ENCODE assay signal across 13 mouse cellular contexts in the genomic region with DNA sequence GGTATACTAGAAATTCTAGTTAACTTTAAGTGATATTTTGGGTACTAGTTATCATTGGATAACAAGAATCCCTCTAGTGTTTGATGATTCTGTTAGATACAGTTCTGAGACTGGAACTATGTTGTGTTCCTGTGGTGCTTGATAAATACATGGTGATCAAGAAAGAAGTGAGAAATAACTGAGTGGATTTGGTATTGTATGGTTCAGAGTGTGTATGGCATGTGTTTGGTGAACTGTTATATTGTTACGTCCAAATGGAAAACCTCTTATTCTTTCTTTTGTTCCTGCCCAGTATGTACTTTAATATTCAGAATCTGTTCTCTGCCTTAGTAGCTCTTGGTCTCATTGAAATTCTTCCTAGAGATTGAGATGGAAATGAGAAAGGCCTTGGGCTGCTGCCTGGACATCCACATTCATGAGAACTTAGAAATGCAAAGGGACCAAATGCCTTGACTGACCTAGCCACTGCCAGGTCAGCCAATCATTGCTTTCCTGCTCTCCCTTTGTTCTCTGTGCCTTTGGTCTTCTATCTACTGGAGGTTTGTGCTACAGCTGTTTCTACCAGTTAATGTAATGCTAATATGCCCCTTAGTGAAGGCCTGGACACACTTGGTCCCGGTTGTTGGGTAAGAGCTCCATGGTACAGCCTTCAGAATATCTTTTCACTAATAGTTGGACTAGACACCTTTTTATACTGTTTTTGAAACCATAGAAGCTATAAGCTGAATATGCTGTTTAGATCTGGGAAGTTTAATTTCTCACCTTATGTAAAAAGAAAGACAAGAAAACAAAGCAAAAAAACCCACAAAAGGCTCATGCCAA. TPM values are rescaled to one million over a fixed set of nuclear protein-coding genes. Genes with fewer than 3 reads are reported as not detected.
DNase-seq lines count a peak whose midpoint lies in the region; ATAC-seq and TF ChIP-seq lines count a peak whose summit lies in the region.
"Had no signal": no experiment of that assay in that cellular context is flagged by ENCODE, and none has a peak within 500 bp of the region (broad histone marks: within the 10 kb centered on the region; RNA-seq: fewer than 3 reads in every experiment).

No protein-coding gene starts in this region.

- no peak overlapping the region for H3K4me3 ChIP-seq in forebrain, embryonic 16.5 days (replicated peaks; ENCODE audit: low read length)
- no peak overlapping the region for H3K4me3 ChIP-seq in midbrain, embryonic 13.5 days (replicated peaks)
- H3K4me3 ChIP-seq in lung, adult 2 months (replicated peaks; ENCODE audit: extremely low read depth, low read depth, low read length) = no peak overlapping the region
- no peak overlapping the region for H3K4me3 ChIP-seq in heart, adult 2 months

- no peaks in the 10 kb centered on the region for H3K79me2 ChIP-seq in heart, adult 2 months (replicated peaks; ENCODE audit: control insufficient read depth, insufficient read depth, low read length)

- no peak for TF ChIP-seq POLR2A in lung, adult 2 months (IDR thresholded peaks at IDR 0.05; ENCODE audit: borderline replicate concordance, extremely low read depth, low read depth, low read length)
- TF ChIP-seq POLR2A in heart, adult 2 months (IDR thresholded peaks at IDR 0.05; ENCODE audit: insufficient read depth, low read depth, low read length) = no peak

- 25% methylated on average over 2 of the region's 2 CpGs for WGBS in forebrain, embryonic 16.5 days
- WGBS in midbrain, embryonic 13.5 days = 2% methylated on average over 2 of the region's 2 CpGs
- WGBS in lung, adult 2 months = 88% methylated on average over 2 of the region's 2 CpGs
- 82% methylated on average over 2 of the region's 2 CpGs for WGBS in heart, adult 2 months

- no peak for TF ChIP-seq CTCF in lung, adult 2 months (IDR thresholded peaks at IDR 0.05; ENCODE audit: insufficient read depth, low read length)
- no peak for TF ChIP-seq CTCF in heart, adult 2 months (IDR thresholded peaks at IDR 0.05)

- H3K4me1 ChIP-seq in forebrain, embryonic 16.5 days (replicated peaks; ENCODE audit: control insufficient read depth, insufficient read depth, low read length) = peaks cover 5% of the 10 kb centered on the region
- peaks cover 39% of the 10 kb centered on the region for H3K4me1 ChIP-seq in midbrain, embryonic 13.5 days (replicated peaks)
- no peaks in the 10 kb centered on the region for H3K4me1 ChIP-seq in lung, adult 2 months (ENCODE audit: control insufficient read depth, insufficient read depth, low read length)
- no peaks in the 10 kb centered on the region for H3K4me1 ChIP-seq in heart, adult 2 months (ENCODE audit: control insufficient read depth, insufficient read depth, low read length)

- no peaks in the 10 kb centered on the region for H3K36me3 ChIP-seq in forebrain, embryonic 16.5 days (ENCODE audit: control insufficient read depth, insufficient read depth)
- no peaks in the 10 kb centered on the region for H3K36me3 ChIP-seq in midbrain, embryonic 13.5 days
- no peaks in the 10 kb centered on the region for H3K36me3 ChIP-seq in heart, adult 2 months (ENCODE audit: control insufficient read depth, insufficient read depth, low read length)

- no peak overlapping the region for H3K4me2 ChIP-seq in forebrain, embryonic 16.5 days (ENCODE audit: low read length)
- H3K4me2 ChIP-seq in midbrain, embryonic 13.5 days (replicated peaks) = no peak overlapping the region

- ATAC-seq in forebrain, embryonic 16.5 days = peak; percentile 79
- ATAC-seq in midbrain, embryonic 13.5 days = peak; percentile 92
- no peak for ATAC-seq in erythroblast, adult 5-6 weeks (replicated peaks; ENCODE audit: low FRiP score, poor library complexity, severe bottlenecking)
- ATAC-seq: lung, postnatal 0 days; Patski had no signal

- no peaks in the 10 kb centered on the region for H3K9me3 ChIP-seq in forebrain, embryonic 16.5 days (ENCODE audit: control insufficient read depth, low read length)
- H3K9me3 ChIP-seq in midbrain, embryonic 13.5 days = no peaks in the 10 kb centered on the region

- H3K27ac ChIP-seq in forebrain, embryonic 16.5 days (ENCODE audit: low read length) = no peak overlapping the region
- peak overlapping the region; percentile 83 for H3K27ac ChIP-seq in midbrain, embryonic 13.5 days
- H3K27ac ChIP-seq in heart, adult 2 months = no peak overlapping the region

- no peaks in the 10 kb centered on the region for H3K27me3 ChIP-seq in forebrain, embryonic 16.5 days (replicated peaks; ENCODE audit: control insufficient read depth, insufficient read depth, low read length)
- no peaks in the 10 kb centered on the region for H3K27me3 ChIP-seq in midbrain, embryonic 13.5 days
- H3K27me3 ChIP-seq in heart, adult 2 months (ENCODE audit: control insufficient read depth, insufficient read depth, low read length) = no peaks in the 10 kb centered on the region
- H3K27me3 ChIP-seq: Patski had no signal

- peak; percentile 88 for DNase-seq in ES-CJ7 (ENCODE audit: low read depth, low spot score)
- peak; percentile 79 for DNase-seq in embryo, embryonic 10 days (ENCODE audit: low spot score)
- no peak for DNase-seq in left cerebral cortex, postnatal 4 days
- DNase-seq in lung, adult 2 months = no peak
- no peak for DNase-seq in heart, adult 2 months
- DNase-seq: adrenal gland, postnatal 10 days; kidney, adult 11 months; kidney, postnatal 4 days had no signal

- TF ChIP-seq EP300 in heart, adult 2 months (IDR thresholded peaks at IDR 0.05; ENCODE audit: insufficient read depth, low read depth, low read length) = no peak

- H3K9ac ChIP-seq in forebrain, embryonic 16.5 days (replicated peaks; ENCODE audit: low read depth, low read length) = no peak overlapping the region
- H3K9ac ChIP-seq in midbrain, embryonic 13.5 days (replicated peaks) = no peak overlapping the region
- no peak overlapping the region for H3K9ac ChIP-seq in heart, adult 2 months (ENCODE audit: low read depth, low read length)

- intact Hi-C loops in left cerebral cortex, postnatal 4 days (cut with DNase I) = no loop called here
- intact Hi-C loops in heart, adult 2 months (cut with DNase I) = no loop called here

RNA-seq across cellular contexts. Expression of a gene that starts 16.1 kb away (rescaled TPM):
- polyA plus RNA-seq in forebrain, embryonic 16.5 days (2015; fragmentation: Nextera tagmentation; extraction: Ambion mirVana) = 147 TPM in 2 replicates
- 145 and 152 TPM in 2 replicates for polyA plus RNA-seq in midbrain, embryonic 13.5 days (2015; fragmentation: Nextera tagmentation; extraction: Ambion mirVana)
- 100 to 1,000 TPM; 162 to 172 TPM for total RNA-seq in left cerebral cortex, postnatal 4 days (2021)
- 7.2 and 7.5 TPM in 2 replicates for polyA plus RNA-seq in lung, adult 2 months (2012; rRNA removed)
- 13.6 and 14.0 TPM in 2 replicates for total RNA-seq in erythroblast, adult 5-6 weeks (2015; ENCODE audit: low replicate concordance)
- 9.3 and 14.5 TPM in 2 replicates for total RNA-seq in erythroblast, adult 5-6 weeks (2017; ENCODE audit: low replicate concordance)
- total RNA-seq in heart, adult 2 months (2021) = 1 to 10 TPM; 1.2 to 1.6 TPM
- 1.1 and 1.8 TPM in 2 replicates for polyA plus RNA-seq in heart, adult 2 months (2012; rRNA removed)

Comparison
In these comparisons a context has a peak if more than half of its experiments do, and no peak if none do; other contexts are left out.
1. DNase-seq: peak in ES-CJ7 (single experiment) and embryo, embryonic 10 days (single experiment); none in left cerebral cortex, postnatal 4 days (single experiment), lung, adult 2 months (single experiment) and heart, adult 2 months (0 of 2).
2. RNA of a gene that starts 16.1 kb away (polyA plus RNA-seq): 147 TPM in forebrain, embryonic 16.5 days and 145 to 152 TPM in midbrain, embryonic 13.5 days; 7.2 to 7.5 TPM in lung, adult 2 months and 1.1 to 1.8 TPM in heart, adult 2 months; every median in the first group is over 10 times any median in the second.